Mouse (Mus musculus): ENCODE data around the gene Arpin. TPM values are rescaled to one million over a fixed set of nuclear protein-coding genes. Genes with fewer than 3 reads are reported as not detected.

Arpin gene
- polyA plus RNA-seq, 1 experiment = 2.4 TPM

GRCm38 (mm10) chr7:79956131-79956530, 21.0 kb upstream of the Arpin start:
- no peaks in the 10 kb centered on the region for H3K9me3 ChIP-seq (replicated peaks; ENCODE audit: control insufficient read depth, insufficient read depth, low read length, poor library complexity, severe bottlenecking)
- no peak overlapping the region for H3K27ac ChIP-seq (ENCODE audit: insufficient read depth, low read length)
- H3K4me3 ChIP-seq (ENCODE audit: low read depth, low read length) = no peak overlapping the region
- TF ChIP-seq CTCF (IDR thresholded peaks at IDR 0.05; ENCODE audit: low read depth, low read length) = no peak
- no peak for TF ChIP-seq EP300 (IDR thresholded peaks at IDR 0.05; ENCODE audit: insufficient read depth, low read depth, low read length)
- no peak for TF ChIP-seq POLR2A (IDR thresholded peaks at IDR 0.05; ENCODE audit: insufficient read depth, low read length)
- H3K27me3 ChIP-seq (ENCODE audit: control insufficient read depth, insufficient read depth, low read length, poor library complexity, severe bottlenecking) = no peaks in the 10 kb centered on the region
- H3K4me1 ChIP-seq (ENCODE audit: control insufficient read depth, insufficient read depth, low read length) = no peaks in the 10 kb centered on the region
- H3K36me3 ChIP-seq (ENCODE audit: control insufficient read depth, insufficient read depth, low read length, poor library complexity, severe bottlenecking) = no peaks in the 10 kb centered on the region
- H3K9ac ChIP-seq (ENCODE audit: low read depth, poor library complexity, severe bottlenecking) = no peak overlapping the region

- Histone ChIP-seq H3K9ac (ENCODE audit: low read depth, poor library complexity, severe bottlenecking) (no peak overlapping the region), H3K27ac (ENCODE audit: insufficient read depth, low read length) (peak overlapping the region; percentile 66), H3K36me3 (ENCODE audit: control insufficient read depth, insufficient read depth, low read length, poor library complexity, severe bottlenecking) (no peaks in the 10 kb centered on the region), H3K4me3 (ENCODE audit: low read depth, low read length) (no peak overlapping the region), H3K9me3 (replicated peaks; ENCODE audit: control insufficient read depth, insufficient read depth, low read length, poor library complexity, severe bottlenecking) (no peaks in the 10 kb centered on the region), H3K27me3 (ENCODE audit: control insufficient read depth, insufficient read depth, low read length, poor library complexity, severe bottlenecking) (no peaks in the 10 kb centered on the region), H3K4me1 (ENCODE audit: control insufficient read depth, insufficient read depth, low read length) (no peaks in the 10 kb centered on the region)
- no peak for TF ChIP-seq POLR2A (IDR thresholded peaks at IDR 0.05; ENCODE audit: insufficient read depth, low read length)
- TF ChIP-seq CTCF (IDR thresholded peaks at IDR 0.05; ENCODE audit: low read depth, low read length) = no peak
- TF ChIP-seq EP300 (IDR thresholded peaks at IDR 0.05; ENCODE audit: insufficient read depth, low read depth, low read length) = peak; percentile 98
Observed at GRCm38 (mm10) chr7:79954890-79955289, 19.7 kb upstream of the Arpin start.

GRCm38 (mm10) chr7:79951038-79951437, 15.9 kb upstream of the Arpin start:
- TF ChIP-seq POLR2A (IDR thresholded peaks at IDR 0.05; ENCODE audit: insufficient read depth, low read length) (no peak), CTCF (IDR thresholded peaks at IDR 0.05; ENCODE audit: low read depth, low read length) (peak; percentile 35)

GRCm38 (mm10) chr7:79950236-79950635, 15.1 kb upstream of the Arpin start:
- Histone ChIP-seq H3K27me3 (ENCODE audit: control insufficient read depth, insufficient read depth, low read length, poor library complexity, severe bottlenecking) (no peaks in the 10 kb centered on the region), H3K36me3 (ENCODE audit: control insufficient read depth, insufficient read depth, low read length, poor library complexity, severe bottlenecking) (no peaks in the 10 kb centered on the region), H3K4me3 (ENCODE audit: low read depth, low read length) (no peak overlapping the region), H3K27ac (ENCODE audit: insufficient read depth, low read length) (no peak overlapping the region), H3K9me3 (replicated peaks; ENCODE audit: control insufficient read depth, insufficient read depth, low read length, poor library complexity, severe bottlenecking) (no peaks in the 10 kb centered on the region), H3K4me1 (ENCODE audit: control insufficient read depth, insufficient read depth, low read length) (no peaks in the 10 kb centered on the region), H3K9ac (ENCODE audit: low read depth, poor library complexity, severe bottlenecking) (no peak overlapping the region)
- no peak for TF ChIP-seq POLR2A (IDR thresholded peaks at IDR 0.05; ENCODE audit: insufficient read depth, low read length)
- no peak for TF ChIP-seq EP300 (IDR thresholded peaks at IDR 0.05; ENCODE audit: insufficient read depth, low read depth, low read length)
- no peak for TF ChIP-seq CTCF (IDR thresholded peaks at IDR 0.05; ENCODE audit: low read depth, low read length)

More at GRCm38 (mm10) chr7:79951038-79951437, 15.9 kb upstream of the Arpin start:
- no peaks in the 10 kb centered on the region for H3K36me3 ChIP-seq (ENCODE audit: control insufficient read depth, insufficient read depth, low read length, poor library complexity, severe bottlenecking)
- no peaks in the 10 kb centered on the region for H3K4me1 ChIP-seq (ENCODE audit: control insufficient read depth, insufficient read depth, low read length)
- H3K9me3 ChIP-seq (replicated peaks; ENCODE audit: control insufficient read depth, insufficient read depth, low read length, poor library complexity, severe bottlenecking) = no peaks in the 10 kb centered on the region
- H3K9ac ChIP-seq (ENCODE audit: low read depth, poor library complexity, severe bottlenecking) = no peak overlapping the region
- H3K27me3 ChIP-seq (ENCODE audit: control insufficient read depth, insufficient read depth, low read length, poor library complexity, severe bottlenecking) = no peaks in the 10 kb centered on the region
- no peak overlapping the region for H3K4me3 ChIP-seq (ENCODE audit: low read depth, low read length)
- no peak overlapping the region for H3K27ac ChIP-seq (ENCODE audit: insufficient read depth, low read length)

- TF ChIP-seq POLR2A (IDR thresholded peaks at IDR 0.05; ENCODE audit: insufficient read depth, low read length) = no peak
- TF ChIP-seq CTCF (IDR thresholded peaks at IDR 0.05; ENCODE audit: low read depth, low read length) = no peak
- TF ChIP-seq EP300 (IDR thresholded peaks at IDR 0.05; ENCODE audit: insufficient read depth, low read depth, low read length) = no peak
- Histone ChIP-seq H3K4me1 (ENCODE audit: control insufficient read depth, insufficient read depth, low read length) (peaks cover 2% of the 10 kb centered on the region), H3K27me3 (ENCODE audit: control insufficient read depth, insufficient read depth, low read length, poor library complexity, severe bottlenecking) (no peaks in the 10 kb centered on the region), H3K4me3 (ENCODE audit: low read depth, low read length) (no peak overlapping the region), H3K27ac (ENCODE audit: insufficient read depth, low read length) (no peak overlapping the region), H3K36me3 (ENCODE audit: control insufficient read depth, insufficient read depth, low read length, poor library complexity, severe bottlenecking) (no peaks in the 10 kb centered on the region), H3K9me3 (replicated peaks; ENCODE audit: control insufficient read depth, insufficient read depth, low read length, poor library complexity, severe bottlenecking) (no peaks in the 10 kb centered on the region), H3K9ac (ENCODE audit: low read depth, poor library complexity, severe bottlenecking) (peak overlapping the region; percentile 43; the same call in 1 of the 2 replicates)
Observed at GRCm38 (mm10) chr7:79935511-79936205, 499 bp upstream of the Arpin start.

GRCm38 (mm10) chr7:79934461-79934860, 698 bp downstream of the Arpin start:
- H3K9ac ChIP-seq (ENCODE audit: low read depth, poor library complexity, severe bottlenecking) = peak overlapping the region; percentile 43; the same call in 1 of the 2 replicates
- H3K4me3 ChIP-seq (ENCODE audit: low read depth, low read length) = no peak overlapping the region
- H3K4me1 ChIP-seq (ENCODE audit: control insufficient read depth, insufficient read depth, low read length) = peaks cover 2% of the 10 kb centered on the region
- H3K9me3 ChIP-seq (replicated peaks; ENCODE audit: control insufficient read depth, insufficient read depth, low read length, poor library complexity, severe bottlenecking) = no peaks in the 10 kb centered on the region
- H3K36me3 ChIP-seq (ENCODE audit: control insufficient read depth, insufficient read depth, low read length, poor library complexity, severe bottlenecking) = no peaks in the 10 kb centered on the region
- TF ChIP-seq CTCF (IDR thresholded peaks at IDR 0.05; ENCODE audit: low read depth, low read length) (no peak), POLR2A (IDR thresholded peaks at IDR 0.05; ENCODE audit: insufficient read depth, low read length) (no peak), EP300 (IDR thresholded peaks at IDR 0.05; ENCODE audit: insufficient read depth, low read depth, low read length) (no peak)
- H3K27me3 ChIP-seq (ENCODE audit: control insufficient read depth, insufficient read depth, low read length, poor library complexity, severe bottlenecking) = no peaks in the 10 kb centered on the region
- H3K27ac ChIP-seq (ENCODE audit: insufficient read depth, low read length) = no peak overlapping the region

Data from ES-Bruce4 (cell line).